Mouse (Mus musculus): ENCODE measurements around the gene Ak8. TPM values are rescaled to one million over a fixed set of nuclear protein-coding genes. Genes with fewer than 3 reads are reported as not detected.

Ak8 gene
- total and polyA plus RNA-seq, 3 experiments: 1.5 to 2.6 TPM; not detected in 1

- TF ChIP-seq CTCF (IDR thresholded peaks at IDR 0.05 in 2 of 3, conservative IDR thresholded peaks at IDR 0.05 in 1 of 3; ENCODE audit: control insufficient read depth in 1 of 3, insufficient read depth in 1 of 3, low read depth in 2 of 3, low read length in 3 of 3, poor library complexity in 1 of 3, severe bottlenecking in 1 of 3) (peak; percentile 23 to 70 (median 67); a peak in 5 of 6 replicates), GABPA (IDR thresholded peaks at IDR 0.05; ENCODE audit: low read depth, low read length) (no peak), RAD21 (IDR thresholded peaks at IDR 0.05; ENCODE audit: low read depth, low read length) (peak; percentile 65), SMC3 (IDR thresholded peaks at IDR 0.05; ENCODE audit: low read depth, low read length) (peak; percentile 61), POLR2AphosphoS2 (IDR thresholded peaks at IDR 0.05; ENCODE audit: low read length) (no peak), ZC3H11A (IDR thresholded peaks at IDR 0.05; ENCODE audit: low read depth, low read length) (peak; percentile 18; the same call in 1 of the 2 replicates)
- Histone ChIP-seq H3K9me3 (replicated peaks; ENCODE audit: insufficient read depth, low read length) (no peaks in the 10 kb centered on the region), H3K4me3 (ENCODE audit: control insufficient read depth in 1 of 2, insufficient read depth in 1 of 2, low read depth in 2 of 2, low read length in 2 of 2) (no peak overlapping the region), H3K4me1 (ENCODE audit: control insufficient read depth in 1 of 2, insufficient read depth in 2 of 2, low read length in 2 of 2) (no peaks in the 10 kb centered on the region), H3K27me3 (ENCODE audit: control insufficient read depth in 1 of 2, insufficient read depth in 2 of 2, low read length in 2 of 2) (no peaks in the 10 kb centered on the region), H3K36me3 (ENCODE audit: control insufficient read depth in 1 of 2, insufficient read depth in 2 of 2, low read length in 2 of 2) (no peaks in the 10 kb centered on the region; a peak in 1 of 4 replicates), H3K79me2 (ENCODE audit: control insufficient read depth, insufficient read depth, low read length, poor library complexity) (no peaks in the 10 kb centered on the region), H3K27ac (ENCODE audit: control insufficient read depth, low read depth, low read length) (no peak overlapping the region), H3K9ac (ENCODE audit: control insufficient read depth, low read depth, low read length, poor library complexity, severe bottlenecking) (no peak overlapping the region)
- peak; percentile 39 for DNase-seq (ENCODE audit: low read depth, low spot score)
Observed at GRCm38 (mm10) chr2:28680710-28681109, 19.3 kb upstream of the Ak8 start.

DNA sequence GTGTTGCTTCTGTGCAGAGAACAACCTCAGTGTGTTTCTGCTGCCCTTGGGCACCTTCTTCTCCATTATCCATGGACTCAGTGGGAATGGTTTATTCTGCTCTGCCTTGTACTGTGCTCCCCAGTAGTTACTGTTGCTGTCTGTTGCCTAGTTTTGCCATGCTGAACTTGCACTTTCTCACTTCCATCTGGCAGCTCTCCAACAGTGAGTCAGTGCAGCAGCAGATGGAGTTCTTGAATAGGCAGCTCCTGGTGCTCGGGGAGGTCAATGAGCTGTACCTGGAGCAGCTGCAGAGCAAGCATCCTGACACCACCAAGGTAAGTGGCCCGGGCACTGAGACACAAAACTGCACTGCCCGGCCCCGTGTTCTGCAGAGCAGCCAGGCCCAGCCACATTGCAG is 18.2 kb upstream of the Ak8 start:
- DNase-seq (ENCODE audit: low read depth, low spot score): peak; percentile 49
- Histone ChIP-seq H3K27me3 (ENCODE audit: control insufficient read depth in 1 of 2, insufficient read depth in 2 of 2, low read length in 2 of 2) (no peaks in the 10 kb centered on the region), H3K27ac (ENCODE audit: control insufficient read depth, low read depth, low read length) (no peak overlapping the region), H3K4me3 (ENCODE audit: control insufficient read depth in 1 of 2, insufficient read depth in 1 of 2, low read depth in 2 of 2, low read length in 2 of 2) (no peak overlapping the region), H3K9me3 (replicated peaks; ENCODE audit: insufficient read depth, low read length) (no peaks in the 10 kb centered on the region), H3K79me2 (ENCODE audit: control insufficient read depth, insufficient read depth, low read length, poor library complexity) (no peaks in the 10 kb centered on the region), H3K4me1 (ENCODE audit: control insufficient read depth in 1 of 2, insufficient read depth in 2 of 2, low read length in 2 of 2) (no peaks in the 10 kb centered on the region), H3K36me3 (ENCODE audit: control insufficient read depth in 1 of 2, insufficient read depth in 2 of 2, low read length in 2 of 2) (no peaks in the 10 kb centered on the region; a peak in 1 of 4 replicates), H3K9ac (ENCODE audit: control insufficient read depth, low read depth, low read length, poor library complexity, severe bottlenecking) (no peak overlapping the region)
- TF ChIP-seq TAL1 (IDR thresholded peaks at IDR 0.05; ENCODE audit: low read length) (no peak), BHLHE40 (IDR thresholded peaks at IDR 0.05; ENCODE audit: borderline replicate concordance, low read depth, low read length) (no peak), RAD21 (IDR thresholded peaks at IDR 0.05; ENCODE audit: low read depth, low read length) (no peak), UBTF (IDR thresholded peaks at IDR 0.05; ENCODE audit: borderline replicate concordance, insufficient read depth, low read depth, low read length) (no peak), MAX (IDR thresholded peaks at IDR 0.05; ENCODE audit: low read length) (no peak), NELFE (IDR thresholded peaks at IDR 0.05; ENCODE audit: low read depth, low read length) (no peak), MAFK (IDR thresholded peaks at IDR 0.05; ENCODE audit: borderline replicate concordance, low read depth, low read length) (no peak), MEF2A (IDR thresholded peaks at IDR 0.05; ENCODE audit: extremely low read depth, insufficient replicate concordance, low read depth, low read length, poor library complexity, severe bottlenecking) (no peak), ZNF384 (IDR thresholded peaks at IDR 0.05; ENCODE audit: low read depth, low read length) (no peak), ELF1 (IDR thresholded peaks at IDR 0.05; ENCODE audit: low read depth, low read length) (no peak), POLR2AphosphoS5 (IDR thresholded peaks at IDR 0.05; ENCODE audit: borderline replicate concordance, low read depth, low read length) (no peak), JUND (IDR thresholded peaks at IDR 0.05; ENCODE audit: low read depth, low read length) (no peak), USF2 (IDR thresholded peaks at IDR 0.05; ENCODE audit: borderline replicate concordance in 1 of 2, insufficient read depth in 1 of 2, low read depth in 1 of 2, low read length in 2 of 2) (no peak), TCF12 (IDR thresholded peaks at IDR 0.05; ENCODE audit: low read depth, low read length) (no peak), POLR2AphosphoS2 (IDR thresholded peaks at IDR 0.05; ENCODE audit: low read length) (no peak), MYB (IDR thresholded peaks at IDR 0.05; ENCODE audit: low read depth, low read length) (no peak), CHD2 (IDR thresholded peaks at IDR 0.05; ENCODE audit: low read length) (no peak), USF1 (IDR thresholded peaks at IDR 0.05; ENCODE audit: low read depth, low read length) (no peak)
